Mouse (Mus musculus) 3T3-L1 (cell line): Measurements from ENCODE around the gene Bsn.

ENCODE experiments used
- DNase-seq: peaks from one replicate; pipeline ENCODE4 v3.0.0-alpha.2; 2015; ENCODE audit warnings: low read depth, low spot score

The Bsn gene

DNA sequence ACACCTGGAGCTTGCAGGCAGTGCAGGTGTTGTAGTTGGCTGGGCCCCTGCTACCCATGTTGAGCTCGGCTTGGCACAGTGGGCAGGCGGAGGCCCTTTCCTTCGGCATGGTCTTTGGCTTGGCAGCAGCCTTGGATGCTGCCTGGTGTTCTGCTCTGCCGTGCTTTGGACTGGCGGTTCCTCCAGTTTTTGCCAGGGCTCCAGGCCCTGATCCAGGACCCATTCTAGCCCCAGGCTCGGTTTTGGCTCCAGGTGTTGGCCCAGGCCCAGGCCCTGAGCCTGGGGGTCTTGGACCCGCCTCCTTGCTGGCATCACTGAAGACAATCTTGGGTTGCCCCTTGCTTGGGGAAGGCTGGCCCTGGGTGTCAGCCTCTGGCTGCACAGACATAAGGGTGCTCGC, 64.5 kb downstream of the Bsn start:
- DNase-seq = no peak

DNA sequence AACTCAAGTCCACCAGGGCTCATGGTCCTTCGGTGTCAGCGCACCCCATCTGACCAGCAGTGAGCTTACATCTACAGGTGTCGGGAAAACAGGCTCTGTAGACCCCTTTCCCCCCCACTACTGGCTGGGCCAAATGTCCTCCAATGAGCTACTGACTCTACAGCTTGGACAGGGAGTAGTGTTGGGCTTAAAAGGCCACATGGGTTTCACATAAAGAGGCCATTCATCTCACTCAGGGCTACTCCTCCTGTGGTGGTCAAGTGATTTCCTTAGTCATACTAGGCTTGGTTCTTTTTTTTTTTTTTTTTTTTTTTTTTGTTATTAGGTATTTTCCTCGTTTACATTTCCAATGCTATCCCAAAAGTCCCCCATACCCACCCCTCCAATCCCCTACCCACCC, 66.3 kb downstream of the Bsn start:
- DNase-seq = peak; percentile 58

DNA sequence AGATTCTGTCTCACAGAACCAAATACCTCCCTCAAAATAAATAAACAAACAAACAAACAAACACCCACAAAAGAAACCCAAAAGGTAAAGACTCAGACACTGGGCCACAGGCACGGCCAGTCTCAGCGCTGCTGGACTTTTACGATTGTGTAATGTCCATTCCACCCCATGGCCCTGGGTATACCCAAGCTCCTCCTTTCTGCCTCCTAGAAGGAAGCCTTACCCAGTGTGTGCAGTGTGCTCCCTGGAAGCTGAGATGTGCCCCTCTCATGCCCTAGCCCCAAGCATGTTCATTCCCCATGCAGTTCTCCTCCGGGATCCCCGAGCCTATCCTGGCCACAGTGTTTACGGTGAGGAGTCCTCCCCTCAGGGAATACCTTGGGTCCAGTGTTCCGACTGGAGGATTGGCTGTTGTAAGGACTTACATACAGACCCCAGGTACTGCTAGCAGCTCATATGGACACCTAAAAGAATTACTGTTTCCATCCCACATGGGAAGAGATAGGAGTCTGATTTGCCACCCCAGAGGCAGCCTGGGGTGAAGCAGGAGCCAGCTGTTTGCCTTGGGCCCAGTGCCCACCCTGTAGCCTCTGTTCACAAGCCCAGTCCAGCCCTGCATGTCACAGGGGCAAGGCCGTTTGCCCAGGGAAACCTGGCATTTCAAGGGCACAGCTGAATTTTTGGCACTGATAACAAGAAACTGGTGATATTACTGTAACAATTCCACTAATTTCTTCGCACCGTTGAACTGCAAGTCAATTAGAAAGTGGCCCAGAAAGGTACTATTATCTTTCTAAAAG, 68.8 kb downstream of the Bsn start:
- peak; percentile 18 for DNase-seq

DNA sequence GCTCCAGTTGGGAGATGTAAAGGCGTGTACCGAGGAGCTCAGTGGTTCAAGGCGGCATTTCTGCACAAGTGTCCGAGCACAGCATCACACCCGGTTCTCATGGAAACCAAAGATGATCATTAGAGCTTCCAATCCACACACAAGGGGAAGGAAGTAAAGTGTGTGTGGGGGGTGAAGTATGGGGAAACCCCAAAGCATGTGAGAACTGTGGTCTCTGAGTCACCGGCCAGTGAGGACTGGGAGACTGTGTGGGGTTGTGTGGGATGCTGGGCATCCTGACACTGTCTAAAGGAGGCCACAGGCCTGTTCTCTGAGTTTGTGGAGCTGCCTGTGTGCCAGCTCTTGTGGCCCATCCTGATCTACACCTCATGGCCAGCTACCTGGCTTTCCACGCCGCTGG, 69.5 kb downstream of the Bsn start:
- DNase-seq = peak; percentile 89

DNA sequence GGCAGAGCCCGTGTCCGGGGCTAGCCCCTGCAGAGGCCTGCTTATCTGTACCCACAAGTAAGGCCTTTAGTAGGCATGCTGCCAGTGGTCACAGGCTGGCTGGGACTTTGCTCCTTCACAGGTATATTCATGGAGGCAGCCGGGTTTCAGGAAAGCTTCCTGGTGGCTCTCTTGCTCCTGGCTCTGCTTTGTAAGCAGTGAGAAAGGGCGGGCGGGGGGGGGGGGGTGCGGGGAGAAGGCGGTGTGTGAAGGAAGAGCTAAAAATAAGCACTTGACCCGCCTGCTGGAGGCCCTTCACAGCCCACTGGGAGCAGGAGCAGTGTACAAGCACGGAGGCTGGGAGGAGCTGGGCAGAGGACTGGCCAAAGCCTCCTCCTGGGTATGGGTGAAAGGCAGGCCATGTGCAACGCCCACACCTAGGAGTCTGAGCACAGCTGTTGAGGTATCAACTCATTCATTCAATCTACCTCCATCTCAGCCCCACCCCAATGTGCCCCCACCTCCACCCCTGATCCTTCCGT, 70.2 kb downstream of the Bsn start:
- DNase-seq = peak; percentile 87

DNA sequence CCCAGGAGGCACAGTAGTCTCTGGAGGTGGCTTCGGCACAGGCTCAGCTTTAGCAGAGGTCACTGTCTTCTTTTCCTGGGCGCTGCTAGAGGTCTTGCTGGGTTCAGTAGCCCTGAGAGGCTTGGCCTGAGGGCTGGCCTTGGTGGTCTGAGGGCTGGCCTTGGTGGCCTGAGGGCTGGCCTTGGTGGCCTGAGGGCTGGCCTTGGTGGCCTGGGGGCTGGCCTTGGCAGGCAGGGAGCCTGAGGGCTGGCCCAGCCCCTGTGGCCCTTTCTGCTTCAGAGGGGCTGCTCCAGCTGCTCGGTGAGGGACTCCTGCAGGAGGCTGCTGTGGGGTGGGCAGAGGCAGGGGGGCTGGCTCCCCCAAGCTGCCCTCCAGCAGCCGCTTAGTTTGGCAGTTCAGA, 73.0 kb downstream of the Bsn start:
- no peak for DNase-seq

DNA sequence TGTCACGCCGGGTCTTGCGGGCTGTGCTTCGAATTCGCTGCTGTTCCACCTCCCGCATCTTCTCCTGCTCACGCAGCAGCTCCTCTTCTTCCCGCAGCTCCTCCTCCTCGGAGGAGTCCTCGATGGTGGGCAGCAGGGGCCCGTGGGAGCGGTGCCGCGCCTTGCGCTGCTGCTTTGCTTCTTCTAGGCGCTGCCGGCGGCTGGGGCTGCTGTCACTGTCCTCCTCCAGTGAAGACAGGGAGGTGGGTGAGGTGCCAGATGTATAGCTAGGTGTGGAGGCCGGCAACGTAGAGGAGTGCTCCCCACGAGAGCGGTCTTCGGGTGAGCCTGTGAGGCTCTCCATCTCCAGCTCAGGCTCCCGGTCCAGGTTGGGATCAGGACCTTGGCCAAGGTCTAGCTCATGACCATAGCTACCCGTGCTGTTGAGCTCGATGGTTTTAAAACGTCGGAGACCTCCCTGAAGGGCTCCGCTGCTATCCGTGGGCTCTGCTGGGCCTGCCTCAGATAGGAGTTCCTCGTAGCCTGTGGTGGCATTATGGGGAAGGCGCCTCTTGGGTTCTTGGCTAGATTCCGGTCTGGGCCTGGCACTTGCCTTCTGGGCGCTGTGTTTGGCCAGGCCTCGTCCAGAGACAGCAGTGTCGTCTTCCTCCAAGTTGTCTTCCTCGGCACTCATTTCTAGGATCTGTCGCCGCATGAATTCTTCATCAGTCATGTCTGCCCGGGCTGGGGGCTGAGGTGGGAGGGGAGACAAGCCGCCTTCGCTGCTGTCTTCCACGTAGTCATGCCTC, 74.7 kb downstream of the Bsn start:
- no peak for DNase-seq

DNA sequence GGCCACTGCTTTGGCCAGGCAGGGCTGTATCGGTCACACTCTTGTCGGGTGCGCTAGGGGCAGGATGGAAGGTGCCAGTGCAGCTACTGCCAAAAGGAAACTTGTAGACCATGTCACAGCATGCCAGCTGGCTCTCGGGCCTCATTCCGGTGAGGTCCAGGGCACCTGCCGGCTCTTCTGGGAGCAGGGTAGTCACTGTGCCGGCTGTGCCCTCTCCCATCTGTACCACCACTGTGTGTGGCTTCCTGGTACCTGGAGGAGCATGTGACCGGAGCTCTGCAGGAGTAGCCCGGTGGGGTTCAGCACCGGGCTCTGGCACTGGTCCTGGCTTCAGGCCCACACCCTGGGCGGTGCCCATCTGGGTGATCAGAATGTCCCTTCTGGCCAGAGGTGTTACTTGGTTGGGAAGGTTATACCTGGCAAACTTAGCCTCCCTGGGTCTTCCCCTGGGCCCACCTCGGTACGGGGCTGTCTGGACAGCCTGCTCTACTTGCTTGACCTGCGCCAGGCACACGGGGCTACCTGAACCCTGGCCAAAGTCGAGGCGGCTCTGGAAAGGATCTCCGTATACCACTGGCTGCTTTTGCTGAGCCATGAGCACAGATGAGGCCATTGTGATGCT, 77.4 kb downstream of the Bsn start:
- no peak for DNase-seq

DNA sequence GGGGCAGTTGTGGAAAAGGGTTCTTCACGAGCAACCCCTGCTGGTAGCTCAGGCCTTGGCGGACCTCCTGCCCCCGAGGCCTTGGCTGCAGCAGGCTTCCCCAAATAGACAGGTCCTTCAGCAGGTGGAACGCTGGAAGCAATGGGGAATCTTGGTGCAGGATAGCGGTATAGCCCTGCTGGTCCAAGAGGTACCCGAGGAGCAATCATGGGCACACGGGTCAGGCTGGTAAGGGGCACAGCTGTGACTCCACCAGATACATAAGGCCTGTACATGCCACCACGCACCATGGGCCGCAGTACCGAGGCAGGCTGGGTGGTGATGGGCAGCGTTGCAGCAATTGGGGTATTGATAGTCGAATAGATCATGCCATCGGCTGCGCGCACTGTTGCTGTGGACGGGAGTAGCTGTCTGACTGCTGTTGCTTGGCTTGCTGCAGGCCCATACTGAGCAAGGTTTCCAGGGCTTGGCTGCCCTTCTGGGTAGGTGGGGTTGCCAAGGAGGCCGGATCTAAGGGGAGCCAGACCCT, 78.5 kb downstream of the Bsn start:
- DNase-seq = no peak

DNA sequence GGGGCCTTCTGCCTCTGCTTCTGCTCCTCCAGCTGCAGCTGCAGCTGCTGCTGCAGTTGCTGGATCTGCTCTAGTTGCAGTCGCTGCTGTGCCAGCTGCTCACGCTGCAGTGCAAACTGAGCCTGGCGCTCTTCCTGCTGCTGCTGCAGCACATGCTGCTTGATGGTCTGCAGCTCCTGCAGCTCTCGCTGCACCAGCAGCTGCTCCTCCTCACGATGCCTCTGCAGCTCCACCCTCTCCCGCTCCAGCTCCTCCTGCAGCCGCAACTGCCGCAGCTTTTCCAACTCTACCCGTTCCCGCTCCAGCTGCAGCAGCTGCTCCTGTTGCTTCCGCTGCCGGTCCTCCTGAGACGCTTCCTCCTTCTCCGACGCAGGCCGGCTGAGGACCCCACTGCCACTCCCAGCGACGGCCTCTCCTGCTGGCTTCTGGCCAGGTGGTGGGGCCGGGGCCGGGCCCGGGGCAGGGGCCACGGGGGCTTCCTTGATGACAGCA, 79.0 kb downstream of the Bsn start:
- DNase-seq = no peak

DNA sequence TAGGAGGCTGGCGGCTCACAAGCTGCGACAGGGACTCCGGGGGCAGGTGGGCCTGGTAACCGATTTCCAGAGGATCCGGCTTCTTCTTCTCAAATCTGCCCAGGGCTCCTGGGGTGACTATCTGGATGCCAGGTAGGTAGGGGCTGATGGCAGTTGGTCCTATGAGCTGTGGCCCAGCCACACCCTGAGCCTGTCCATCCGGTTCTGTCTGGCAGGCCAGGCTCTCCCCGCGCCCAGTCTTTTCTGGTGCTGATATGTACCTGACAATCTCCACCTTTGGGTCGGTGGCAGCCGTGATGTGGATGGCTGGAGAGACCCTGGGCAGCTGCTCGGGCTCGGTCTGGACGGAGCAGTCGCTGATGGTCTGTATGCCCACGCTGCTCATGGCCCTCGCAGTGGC, 80.0 kb downstream of the Bsn start:
- DNase-seq = no peak

DNA sequence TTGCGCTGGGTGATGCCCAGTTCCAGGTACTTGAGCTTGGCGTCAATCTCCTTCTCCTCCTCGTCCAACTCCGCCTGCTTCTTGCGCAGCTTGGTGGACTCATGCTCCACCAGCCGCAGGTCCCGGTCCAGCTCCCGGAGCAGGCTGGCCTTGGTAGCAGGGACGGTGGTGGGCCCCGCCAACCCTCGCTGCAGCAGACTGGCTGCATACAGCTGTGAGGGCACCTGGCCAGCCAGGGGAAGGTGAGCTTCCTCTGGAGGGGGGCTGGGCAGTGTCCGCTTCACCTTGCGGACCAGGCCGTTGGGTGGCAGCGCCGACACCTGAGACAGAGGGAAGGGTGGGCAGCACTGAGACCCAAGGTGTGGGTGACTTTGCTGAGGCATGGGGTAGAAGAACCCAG, 82.3 kb downstream of the Bsn start:
- DNase-seq = no peak

DNA sequence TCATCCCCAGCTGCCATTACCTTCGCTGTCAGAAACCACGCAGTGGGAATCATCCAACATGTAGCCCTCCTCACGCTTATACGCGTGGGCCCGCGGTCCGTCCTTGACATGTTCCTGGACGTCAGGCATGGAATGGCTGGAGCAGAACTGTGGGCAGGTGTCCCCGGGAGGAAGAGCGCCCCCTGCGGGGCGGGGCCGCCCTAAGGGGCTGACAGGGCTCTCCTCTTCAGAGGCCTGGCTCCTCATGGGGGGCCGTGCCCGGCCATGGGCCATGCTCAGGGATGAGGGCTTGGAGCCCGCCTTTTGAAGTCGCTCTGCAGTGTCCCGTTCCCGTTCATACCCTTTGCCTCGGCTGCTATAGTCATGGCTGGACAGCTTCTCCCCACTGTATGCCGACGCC, 84.1 kb downstream of the Bsn start:
- DNase-seq = no peak

DNA sequence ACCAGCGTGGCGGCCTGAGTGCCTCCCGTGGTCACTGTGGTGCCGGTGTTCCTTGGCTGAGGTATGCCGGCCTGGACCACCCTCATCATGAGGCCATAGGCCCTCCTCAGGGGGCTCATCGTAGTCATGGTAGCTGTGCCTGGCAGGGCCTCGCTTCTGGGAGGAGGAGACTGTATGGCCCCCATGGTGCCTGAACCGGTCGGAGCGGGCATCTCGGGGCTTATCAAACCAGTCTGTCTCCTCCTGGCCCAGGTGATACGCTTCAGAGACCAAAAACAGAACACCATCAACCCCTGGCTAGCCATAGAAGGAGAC, 84.7 kb downstream of the Bsn start:
- no peak for DNase-seq

DNA sequence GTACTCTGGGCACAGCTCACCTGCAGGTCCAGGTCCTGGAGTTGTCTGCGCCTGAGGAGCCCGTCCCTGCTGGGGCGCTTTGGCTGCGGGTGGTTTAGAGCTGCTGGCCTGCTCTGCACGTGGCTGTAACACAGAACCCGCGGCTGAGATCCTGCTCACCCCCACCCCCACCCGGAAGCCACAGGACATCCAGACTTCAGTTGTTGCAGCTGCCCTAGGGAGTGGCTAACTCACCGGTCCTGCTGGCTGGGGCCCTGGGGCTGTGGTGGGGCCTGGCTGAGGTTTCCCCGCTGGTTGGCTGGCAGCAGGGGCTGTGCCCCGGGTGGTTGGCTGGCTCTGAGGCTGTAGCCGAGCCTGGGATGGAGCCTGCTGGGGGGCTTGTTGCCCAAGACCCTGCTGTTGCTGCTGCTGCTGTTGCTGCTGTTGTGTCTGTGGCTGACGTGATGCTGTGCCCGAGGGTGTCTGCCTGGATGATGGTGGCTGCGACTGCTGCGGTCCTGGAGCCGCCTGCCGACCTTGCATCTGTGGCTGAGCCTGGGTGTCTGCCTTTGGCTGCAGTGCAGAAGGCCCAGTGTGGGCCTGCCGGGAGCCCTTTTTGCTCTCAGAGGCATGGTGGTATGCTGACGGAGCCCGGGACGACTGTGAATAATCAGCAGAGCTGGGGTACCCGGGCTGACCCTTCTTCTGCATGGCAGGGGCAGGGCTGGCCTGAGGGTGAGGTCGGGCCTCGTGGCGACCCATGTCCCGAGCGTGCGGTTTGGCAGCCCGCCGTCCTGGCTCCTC, 85.2 kb downstream of the Bsn start:
- peak; percentile 20 for DNase-seq

DNA sequence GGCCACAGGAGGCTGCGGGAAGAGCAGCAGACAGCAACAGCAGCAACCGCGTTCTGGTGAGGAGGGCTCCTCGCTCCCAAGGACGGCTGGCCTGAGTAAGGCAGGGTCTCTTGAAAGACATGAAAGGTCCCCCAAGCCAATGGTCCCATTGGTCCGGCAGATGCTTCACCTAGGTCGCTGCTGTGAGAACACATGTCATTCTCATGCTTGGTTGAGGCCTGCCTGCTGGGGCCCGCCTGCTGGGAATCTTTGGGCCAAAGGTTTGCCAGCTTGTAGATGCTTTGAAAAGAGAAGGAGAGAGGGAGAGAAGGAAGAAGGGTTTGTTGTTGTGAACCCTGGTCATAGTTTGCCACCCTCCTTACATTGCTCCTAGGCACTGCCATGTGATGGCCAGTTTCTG, 90.6 kb downstream of the Bsn start:
- no peak for DNase-seq

DNA sequence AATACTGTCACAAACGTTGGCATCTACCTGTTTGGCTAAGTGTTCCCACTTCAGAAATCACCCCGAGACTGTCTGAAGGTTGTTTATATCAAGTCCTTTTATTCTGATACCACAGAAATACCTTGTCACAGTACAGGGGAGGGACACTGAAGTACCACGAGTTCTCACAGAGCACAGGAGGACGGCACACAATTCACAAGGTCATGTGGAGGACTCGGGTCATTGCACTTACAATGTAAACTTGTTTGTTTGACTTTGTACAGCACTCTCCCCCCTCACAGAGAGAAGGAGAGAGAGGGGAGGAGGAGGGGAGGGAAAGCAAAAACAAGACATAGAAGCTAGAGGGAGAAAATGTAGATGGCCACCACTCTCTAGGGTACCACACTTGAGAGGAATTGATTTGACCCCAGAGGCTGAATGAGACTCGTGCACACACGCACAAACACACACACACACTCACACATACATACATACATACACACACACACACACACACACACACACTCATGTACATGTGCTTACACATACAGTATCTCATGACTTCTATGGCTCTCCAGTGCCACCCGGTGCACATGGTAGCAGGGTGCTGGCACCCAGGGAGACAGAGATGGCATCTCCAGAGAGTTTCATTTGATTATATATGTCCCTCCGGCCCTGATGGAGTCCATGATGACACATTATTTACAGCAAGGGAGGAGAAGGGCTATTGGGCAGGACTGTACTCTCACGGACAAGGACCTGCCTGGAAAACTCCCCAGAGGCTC, 94.1 kb downstream of the Bsn start:
- DNase-seq = peak; percentile 12

DNA sequence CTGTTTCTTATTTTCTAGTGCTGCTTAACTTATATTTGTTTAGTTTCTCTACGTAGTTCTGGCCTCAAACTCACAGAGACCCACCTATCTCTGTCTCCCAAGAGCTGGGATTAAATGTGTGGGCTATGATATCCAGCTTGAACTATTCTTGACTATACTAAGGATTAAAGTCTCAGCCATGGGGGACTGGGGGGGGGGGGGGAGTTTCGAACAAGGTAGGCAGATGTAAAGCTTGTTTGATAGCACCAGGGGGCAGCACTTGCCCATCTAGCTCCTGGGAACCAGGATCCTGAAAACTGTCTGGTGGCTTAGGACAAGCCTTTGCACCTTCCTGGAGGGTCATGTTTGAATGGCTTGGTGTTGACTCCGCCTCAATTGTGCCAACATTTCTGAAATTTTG, 94.7 kb downstream of the Bsn start:
- peak; percentile 83 for DNase-seq

DNA sequence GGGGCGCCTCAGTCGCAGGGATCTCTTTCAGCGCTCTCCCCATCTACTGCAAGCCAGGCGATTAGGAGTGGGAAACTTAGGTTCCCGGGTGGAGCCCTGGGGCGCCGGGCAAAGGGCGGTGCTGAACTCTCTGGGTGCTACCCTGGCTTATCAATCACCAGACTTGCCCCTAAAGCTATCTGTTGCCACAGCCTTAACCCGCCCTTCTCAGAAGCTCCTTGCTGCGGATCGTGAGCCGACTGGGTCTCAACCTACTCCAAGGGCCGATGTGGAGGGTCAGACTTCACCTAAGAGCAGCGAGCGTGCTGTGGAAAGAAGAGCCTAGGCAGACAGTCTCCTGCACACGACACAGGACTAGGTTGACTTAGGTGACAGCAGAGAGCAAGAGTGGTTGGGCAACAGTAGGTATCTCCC, 95.2 kb downstream of the Bsn start:
- peak; percentile 52 for DNase-seq

DNA sequence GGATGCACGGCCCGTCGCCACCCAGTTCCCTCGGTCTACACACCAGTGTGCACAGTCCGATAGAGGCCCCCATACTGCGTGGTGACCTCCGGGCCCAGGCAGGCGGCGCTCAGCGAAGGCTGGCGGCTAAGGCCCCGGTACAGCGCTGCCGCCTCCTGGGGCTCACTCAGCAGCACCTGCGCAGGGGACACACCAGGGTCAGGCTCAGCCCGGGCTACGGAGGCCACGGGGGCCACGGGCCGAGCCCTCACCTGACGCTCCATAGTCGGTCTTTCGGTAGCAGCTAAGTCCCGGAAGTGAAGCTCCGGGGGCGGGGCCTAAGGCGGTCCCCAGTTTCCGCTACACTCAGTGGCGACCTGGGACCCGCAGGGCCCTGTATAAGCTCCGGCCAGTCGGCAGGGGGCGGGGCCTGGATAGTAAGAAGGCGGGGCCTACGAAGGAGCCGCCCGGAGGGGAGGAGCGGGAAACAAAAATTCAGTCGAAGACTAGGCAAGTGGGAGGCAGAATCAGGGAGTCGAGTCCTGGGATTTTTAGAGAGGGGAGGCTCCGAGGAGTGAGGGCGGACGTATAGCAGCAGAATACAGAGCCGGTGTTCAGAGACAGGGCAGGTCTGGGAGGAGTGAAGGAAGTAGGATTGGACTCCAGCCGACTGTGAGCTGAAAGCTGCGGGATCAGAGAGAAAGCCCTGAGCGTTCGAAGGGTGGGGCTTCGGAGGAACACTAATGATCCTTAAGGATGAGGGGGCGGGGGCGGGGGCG, 95.8 kb downstream of the Bsn start, which contains the start of gene Apeh:
TSS of gene Apeh (minus strand) at position 423 of the 758 bp plus-strand sequence.
- DNase-seq = peak; percentile 92
